Mouse (Mus musculus) erythroblast, embryonic 14.5 days (primary cell): ENCODE data around the gene Hs6st1.

Experiments used
- GATA1 ChIP-seq: IDR thresholded peaks from 2 replicates; pipeline ENCODE4 v1.6.1; 2012; ENCODE audit warnings: low read length, inconsistent platforms, mixed read lengths
- TAL1 ChIP-seq: IDR thresholded peaks from 3 replicates; pipeline ENCODE4 v1.6.1; 2012; ENCODE audit warnings: low read length, inconsistent platforms, mixed read lengths

GRCm38 (mm10) chr1:36019161-36019560 lies 49.0 kb upstream of the Hs6st1 start:
- TF ChIP-seq TAL1 (no peak), GATA1 (no peak)
